Mouse (Mus musculus) stomach, embryonic 16.5 days (tissue): ENCODE measurements around the gene Gad1. TPM values are rescaled to one million over a fixed set of nuclear protein-coding genes. Genes with fewer than 3 reads are reported as not detected.
A peak's percentile ranks its signal among the peaks of the same experiment; 100 is the strongest.

ENCODE experiments used
- ATAC-seq: fragments of 200-750 bp; cut with Nextera tagmentation; 2 replicates; pipeline ENCODE4 v1.8.0; 2017; ENCODE audit warnings: moderate number of reproducible peaks, moderate TSS enrichment; ENCODE audit not compliant: insufficient read depth, low FRiP score
- H3K27ac ChIP-seq: fragments of 300-500 bp; sonication (generic); 2 replicates; pipeline ENCODE4 v1.5.1; 2014; ENCODE audit warnings: low read length
- H3K27me3 ChIP-seq: fragments of 300-500 bp; sonication (generic); 2 replicates; pipeline ENCODE4 v1.6.1; 2014; ENCODE audit warnings: low read length, control low read depth, mixed read lengths; ENCODE audit not compliant: control insufficient read depth, insufficient read depth
- H3K36me3 ChIP-seq: fragments of 300-500 bp; sonication (generic); 2 replicates; pipeline ENCODE4 v1.6.1; 2014; ENCODE audit warnings: low read length; ENCODE audit not compliant: control insufficient read depth, insufficient read depth
- H3K4me1 ChIP-seq: fragments of 300-500 bp; sonication (generic); 2 replicates; pipeline ENCODE4 v1.6.1; 2014; ENCODE audit warnings: low read length, control low read depth, mixed read lengths; ENCODE audit not compliant: control insufficient read depth, insufficient read depth
- H3K4me2 ChIP-seq: fragments of 300-500 bp; sonication (generic); 2 replicates; pipeline ENCODE4 v1.6.1; 2014; ENCODE audit warnings: low read depth, low read length, mixed read lengths
- H3K4me3 ChIP-seq: fragments of 300-500 bp; sonication (generic); replicated peaks from 2 replicates; pipeline ENCODE4 v1.5.1; 2014; ENCODE audit warnings: mild to moderate bottlenecking, low read length
- H3K9ac ChIP-seq: fragments of 300-500 bp; sonication (generic); 2 replicates; pipeline ENCODE4 v1.6.1; 2014; ENCODE audit warnings: low read length
- H3K9me3 ChIP-seq: fragments of 300-500 bp; sonication (generic); replicated peaks from 2 replicates; pipeline ENCODE4 v1.6.1; 2016; ENCODE audit warnings: low read length, control low read depth; ENCODE audit not compliant: control insufficient read depth
- WGBS: fragments of 180-500 bp; shearing (Covaris S2); extraction: QIAGEN DNeasy Blood & Tissue Kit; methylation state at CpG from one replicate; pipeline ENCODE4 v1.1.7; 2014; 5-methylcytosine and 5-hydroxymethylcytosine counted together
- polyA plus RNA-seq: library from polyadenylated mRNA; unstranded; fragments of >200 nt; fragmentation: Nextera tagmentation; extraction: Ambion mirVana; gene quantifications from 2 replicates; pipeline ENCODE4 v1.2.1, GENCODE M21; 2015

The Gad1 gene
- polyA plus RNA-seq, 1 experiment from 2014 or later, result 0.28 TPM

- Histone ChIP-seq H3K4me3 (peak overlapping the region; percentile 25), H3K4me2 (peak overlapping the region; percentile 39), H3K27me3 (peaks cover 88% of the 10 kb centered on the region), H3K4me1 (peaks cover 17% of the 10 kb centered on the region), H3K9ac (no peak overlapping the region), H3K36me3 (no peaks in the 10 kb centered on the region), H3K9me3 (no peaks in the 10 kb centered on the region), H3K27ac (no peak overlapping the region)
- 1% methylated on average over 28 of the region's 34 CpGs for WGBS
- no peak for ATAC-seq
Measured at GRCm38 (mm10) chr2:70562611-70562980, 9.7 kb downstream of the Gad1 start.

DNA sequence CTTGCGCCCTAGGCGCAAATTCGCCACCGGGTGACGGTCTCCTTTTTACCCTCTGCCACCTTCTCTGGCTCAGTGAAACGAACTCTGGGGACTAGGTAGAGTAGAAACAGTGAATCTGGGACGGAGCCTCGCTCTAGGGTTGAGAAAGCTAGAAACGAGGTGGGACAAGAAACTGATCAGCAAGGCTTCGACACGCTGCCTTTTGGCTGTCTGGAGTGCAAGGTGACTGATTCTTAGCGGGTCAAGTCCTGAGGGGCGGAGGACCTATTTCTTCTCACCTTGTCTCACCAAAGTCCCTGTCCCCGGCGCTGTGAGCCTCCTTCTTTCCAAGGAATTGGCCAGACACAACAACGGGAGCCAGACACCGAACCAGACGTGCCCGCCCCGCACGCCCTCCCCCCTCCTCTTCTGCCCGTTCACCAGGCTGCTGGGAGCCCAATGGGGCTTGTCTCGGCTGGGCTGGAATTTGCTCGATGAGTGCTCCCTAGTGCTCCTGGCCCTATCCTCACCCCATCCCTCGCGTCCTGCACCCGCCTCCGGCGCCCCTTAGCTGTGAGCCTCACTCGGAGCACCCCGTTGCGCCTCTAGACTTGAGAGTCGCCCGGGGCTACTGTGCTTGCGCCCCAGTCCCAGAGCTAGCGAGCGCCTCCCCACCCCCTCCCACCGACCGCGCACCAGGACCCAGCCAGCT lies 10.3 kb downstream of the Gad1 start:
- H3K9ac ChIP-seq, result no peak overlapping the region
- H3K4me2 ChIP-seq, result no peak overlapping the region
- peaks cover 22% of the 10 kb centered on the region for H3K4me1 ChIP-seq
- H3K4me3 ChIP-seq, result peak overlapping the region; percentile 5; the same call in 1 of the 2 replicates
- no peaks in the 10 kb centered on the region for H3K36me3 ChIP-seq
- H3K9me3 ChIP-seq, result no peaks in the 10 kb centered on the region
- no peak for ATAC-seq
- 1% methylated on average over 40 of the region's 40 CpGs for WGBS
- no peak overlapping the region for H3K27ac ChIP-seq
- peaks cover 93% of the 10 kb centered on the region for H3K27me3 ChIP-seq

DNA sequence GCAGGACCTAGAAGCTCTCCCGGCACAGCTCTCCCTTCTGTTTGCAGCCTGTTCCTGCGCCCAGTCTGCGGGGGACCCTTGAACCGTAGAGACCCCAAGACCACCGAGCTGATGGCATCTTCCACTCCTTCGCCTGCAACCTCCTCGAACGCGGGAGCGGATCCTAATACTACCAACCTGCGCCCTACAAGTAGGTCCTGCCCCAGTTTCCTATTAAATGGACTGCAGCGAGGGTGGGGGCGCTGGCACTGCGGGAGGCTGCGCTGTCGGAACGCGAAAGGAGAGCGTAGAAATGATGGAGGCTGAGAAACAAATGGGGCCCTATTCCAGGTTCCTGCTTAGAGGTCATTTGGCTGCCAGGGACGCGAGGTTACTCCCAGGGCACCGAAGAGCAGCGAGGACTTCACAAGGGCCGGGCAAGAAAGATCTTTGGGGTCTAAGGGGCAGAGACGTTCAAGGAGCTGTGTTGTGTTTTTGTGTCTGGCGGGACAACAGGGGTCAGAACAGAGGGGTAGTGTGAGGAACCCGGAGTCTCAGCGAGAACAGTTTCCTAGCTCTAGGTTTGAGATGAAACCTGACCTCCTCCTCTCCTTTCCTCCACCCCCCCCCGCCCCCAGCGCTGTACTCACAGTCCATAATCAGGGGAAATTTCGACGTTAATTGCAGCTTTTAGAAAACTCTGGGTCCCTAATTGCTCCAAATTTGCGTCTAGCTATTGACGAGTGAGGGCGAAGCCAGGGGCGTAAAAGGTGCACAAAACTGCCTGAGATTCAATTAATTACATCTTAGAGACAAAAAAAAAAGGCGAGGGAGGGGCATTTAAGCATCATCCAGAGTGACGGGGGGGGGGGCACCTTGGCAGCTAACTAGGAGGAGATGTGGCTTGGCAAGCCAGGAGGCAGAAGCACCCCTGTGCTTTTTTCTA lies 11.1 kb downstream of the Gad1 start:
- no peaks in the 10 kb centered on the region for H3K9me3 ChIP-seq
- 2% methylated on average over 38 of the region's 38 CpGs for WGBS
- peaks cover 99% of the 10 kb centered on the region for H3K27me3 ChIP-seq

DNA sequence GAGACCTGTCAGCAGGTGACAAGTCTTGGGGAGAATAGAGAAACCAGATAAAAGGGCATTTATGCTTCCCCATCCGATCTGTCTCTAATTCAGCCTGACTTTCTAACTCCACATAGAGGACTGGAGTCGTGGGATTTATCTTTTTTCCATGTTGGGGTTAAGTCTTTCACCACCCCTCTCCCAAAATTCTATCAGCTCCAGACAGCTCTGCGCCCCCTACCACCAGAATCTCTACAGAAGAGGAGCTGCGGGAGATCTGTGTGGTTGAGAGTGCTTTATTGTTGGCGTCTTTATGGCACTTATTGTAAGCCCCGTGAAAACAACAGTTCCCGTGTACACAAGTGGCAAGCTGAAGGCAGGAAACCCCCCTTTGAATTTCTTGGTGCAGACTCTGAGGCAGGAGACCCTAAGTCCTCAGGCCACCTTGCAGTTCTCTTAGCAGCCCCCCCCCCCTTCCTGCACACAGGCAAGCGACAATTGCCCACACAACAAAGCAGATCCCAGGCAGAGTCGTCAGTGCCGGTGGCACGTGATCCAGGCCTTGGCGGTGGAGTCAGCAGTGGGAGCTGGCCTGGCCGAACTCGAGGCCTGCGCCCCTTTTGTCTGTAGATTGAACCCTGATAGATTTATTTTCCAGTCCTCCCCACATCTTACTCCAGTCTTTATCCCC lies 11.9 kb downstream of the Gad1 start:
- Histone ChIP-seq H3K27ac (no peak overlapping the region), H3K4me3 (no peak overlapping the region), H3K36me3 (no peaks in the 10 kb centered on the region), H3K4me1 (peaks cover 27% of the 10 kb centered on the region), H3K27me3 (peaks cover 100% of the 10 kb centered on the region), H3K9me3 (no peaks in the 10 kb centered on the region), H3K9ac (no peak overlapping the region), H3K4me2 (no peak overlapping the region)
- WGBS, result 7% methylated on average over 15 of the region's 15 CpGs
- no peak for ATAC-seq

More for the DNA sequence above, 11.1 kb downstream of the Gad1 start:
- Histone ChIP-seq H3K4me3 (peak overlapping the region; percentile 5; the same call in 1 of the 2 replicates), H3K36me3 (no peaks in the 10 kb centered on the region), H3K9ac (no peak overlapping the region), H3K27ac (no peak overlapping the region), H3K4me1 (peaks cover 27% of the 10 kb centered on the region), H3K4me2 (no peak overlapping the region)
- ATAC-seq, result no peak

DNA sequence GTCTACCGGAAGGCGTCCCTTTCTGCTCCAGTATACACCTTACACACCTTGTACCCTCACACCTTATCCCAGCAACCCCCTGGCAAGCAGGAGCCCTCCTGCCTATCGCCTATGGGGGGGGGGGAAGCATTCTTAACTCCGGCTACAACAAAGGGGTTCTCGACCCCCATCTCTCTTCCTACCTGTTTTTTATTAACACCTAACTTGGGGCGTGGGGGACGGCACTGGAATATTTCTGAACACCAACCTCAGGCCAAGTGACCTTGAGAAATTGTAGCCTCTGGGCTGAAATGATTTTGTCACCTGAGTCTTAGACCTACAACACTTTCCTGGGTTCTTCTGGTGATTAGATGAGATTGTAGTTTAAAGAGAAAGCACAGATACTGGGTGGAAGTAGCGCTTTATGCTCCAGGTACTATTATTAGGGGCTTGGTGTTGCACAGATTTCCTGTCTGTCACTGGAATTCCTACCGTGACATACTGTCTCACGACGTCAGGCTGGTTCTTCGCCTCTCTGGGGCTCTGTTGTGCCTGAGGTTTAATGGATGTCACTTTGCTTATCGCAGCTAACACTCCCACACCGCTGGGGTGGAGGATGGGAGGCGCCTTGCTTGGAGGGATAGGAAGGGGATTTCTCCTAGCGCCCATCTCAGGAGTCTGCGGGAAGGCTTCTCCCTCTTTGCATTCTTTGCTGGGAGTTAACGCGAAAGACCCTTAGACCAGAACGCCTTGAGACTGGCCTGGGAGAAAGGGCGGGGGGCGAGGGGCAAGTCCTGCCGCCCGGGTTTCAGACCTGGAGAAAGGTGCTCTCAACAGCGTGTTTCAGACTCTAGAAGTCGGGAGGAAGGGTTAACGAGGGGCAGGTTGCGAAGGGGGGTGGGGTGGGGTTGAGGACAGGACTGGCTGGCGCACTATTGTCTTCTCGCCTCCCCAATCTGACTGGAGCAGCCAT lies 13.1 kb downstream of the Gad1 start:
- H3K36me3 ChIP-seq, result no peaks in the 10 kb centered on the region
- H3K27ac ChIP-seq, result no peak overlapping the region
- H3K9me3 ChIP-seq, result no peaks in the 10 kb centered on the region
- H3K4me2 ChIP-seq, result no peak overlapping the region
- H3K9ac ChIP-seq, result no peak overlapping the region
- H3K4me1 ChIP-seq, result peaks cover 27% of the 10 kb centered on the region
- H3K4me3 ChIP-seq, result no peak overlapping the region
- no peak for ATAC-seq
- peaks cover 94% of the 10 kb centered on the region for H3K27me3 ChIP-seq
- 4% methylated on average over 30 of the region's 30 CpGs for WGBS

GRCm38 (mm10) chr2:70566603-70566981 lies 13.7 kb downstream of the Gad1 start:
- H3K4me3 ChIP-seq, result no peak overlapping the region; the same call in 1 of the 2 replicates
- peaks cover 93% of the 10 kb centered on the region for H3K27me3 ChIP-seq
- H3K9me3 ChIP-seq, result no peaks in the 10 kb centered on the region
- H3K4me2 ChIP-seq, result no peak overlapping the region
- WGBS, result 6% methylated on average over 18 of the region's 18 CpGs
- H3K27ac ChIP-seq, result no peak overlapping the region
- H3K9ac ChIP-seq, result no peak overlapping the region
- ATAC-seq, result no peak
- H3K36me3 ChIP-seq, result no peaks in the 10 kb centered on the region
- peaks cover 27% of the 10 kb centered on the region for H3K4me1 ChIP-seq

GRCm38 (mm10) chr2:70567071-70567681 lies 14.3 kb downstream of the Gad1 start:
- H3K9ac ChIP-seq, result no peak overlapping the region

DNA sequence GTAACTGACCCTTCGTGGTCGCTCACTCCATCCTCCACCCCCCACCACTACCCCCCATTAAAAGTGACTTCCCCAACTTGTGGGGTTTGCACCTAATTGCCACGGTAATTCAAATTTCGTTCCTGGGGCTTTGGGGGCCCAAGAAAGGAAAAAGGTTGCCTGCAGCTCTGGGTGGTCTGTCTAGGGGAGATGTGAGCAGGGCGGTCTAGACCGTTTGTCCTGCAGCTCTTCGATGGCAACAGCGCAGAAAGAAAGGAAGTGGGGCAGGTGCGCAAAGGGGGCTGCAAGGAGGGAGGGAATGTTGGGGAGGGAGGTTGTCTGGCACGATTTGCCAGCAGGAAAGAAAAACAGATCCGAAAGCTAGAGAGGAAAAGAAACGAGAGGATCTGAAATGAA lies 14.8 kb downstream of the Gad1 start:
- H3K4me1 ChIP-seq, result peaks cover 20% of the 10 kb centered on the region
- H3K4me3 ChIP-seq, result peak overlapping the region; percentile 38
- no peak overlapping the region for H3K27ac ChIP-seq
- H3K27me3 ChIP-seq, result peaks cover 89% of the 10 kb centered on the region
- no peaks in the 10 kb centered on the region for H3K36me3 ChIP-seq
- no peaks in the 10 kb centered on the region for H3K9me3 ChIP-seq
- 2% methylated on average over 12 of the region's 12 CpGs for WGBS
- no peak for ATAC-seq
- peak overlapping the region; percentile 47 for H3K4me2 ChIP-seq
- H3K9ac ChIP-seq, result no peak overlapping the region

More at GRCm38 (mm10) chr2:70567071-70567681, 14.3 kb downstream of the Gad1 start:
- Histone ChIP-seq H3K4me2 (no peak overlapping the region), H3K36me3 (no peaks in the 10 kb centered on the region), H3K4me1 (peaks cover 23% of the 10 kb centered on the region), H3K27me3 (peaks cover 92% of the 10 kb centered on the region), H3K9me3 (no peaks in the 10 kb centered on the region), H3K27ac (no peak overlapping the region), H3K4me3 (no peak overlapping the region)
- 8% methylated on average over 23 of the region's 23 CpGs for WGBS
- no peak for ATAC-seq
